Mouse (Mus musculus) kidney, postnatal 4 days (tissue): ENCODE data around the gene Cd244a.

ENCODE experiments used
- DNase-seq, 2 experiments: peaks; one replicate each; pipeline ENCODE4 v3.0.0; 2021; ENCODE audit warnings: mixed read lengths in 2 of 2

Gene Cd244a

DNA sequence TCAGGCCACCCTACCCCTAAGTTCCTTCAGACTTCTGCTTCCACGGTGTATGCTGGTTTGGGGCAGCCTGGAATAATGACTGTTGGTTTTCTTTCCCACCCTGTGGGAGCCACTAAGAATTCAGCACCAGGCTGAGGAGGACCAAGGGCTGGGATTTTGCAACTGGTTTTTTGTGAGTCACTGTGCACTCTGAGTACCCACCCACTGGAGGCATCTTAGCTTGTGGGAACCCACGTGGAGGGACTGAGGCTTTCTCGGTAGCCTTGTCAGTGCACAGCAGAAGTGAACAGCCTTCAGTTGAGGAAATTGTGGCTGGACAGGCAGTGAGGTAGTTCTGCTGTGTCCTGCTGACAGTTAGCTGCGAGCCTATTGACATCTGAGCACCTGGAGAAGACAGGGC lies at the start of gene Cd244a:
Gene Cd244a (plus strand): TSS at position 296 of the 400 bp plus-strand sequence.
- no peak for DNase-seq

DNA sequence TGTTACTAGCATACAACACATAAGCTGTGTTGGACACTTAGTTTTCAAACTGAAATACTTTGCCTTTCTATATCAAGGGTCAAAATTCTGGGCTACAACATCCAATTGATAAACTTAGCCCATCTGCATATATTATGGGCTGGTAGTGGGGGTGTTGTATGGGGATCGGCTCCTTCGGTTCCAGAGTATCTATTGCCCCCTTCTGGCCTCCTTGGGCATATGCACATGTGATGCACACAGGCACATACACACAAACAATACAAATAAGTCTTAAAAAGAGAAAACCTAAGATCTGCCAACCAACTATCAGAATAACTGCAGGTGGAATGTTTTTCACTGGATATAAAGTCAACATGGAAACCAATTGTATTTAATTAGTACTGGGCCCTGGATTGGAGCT lies 45.8 kb upstream of the Cd244a start:
- DNase-seq = no peak

DNA sequence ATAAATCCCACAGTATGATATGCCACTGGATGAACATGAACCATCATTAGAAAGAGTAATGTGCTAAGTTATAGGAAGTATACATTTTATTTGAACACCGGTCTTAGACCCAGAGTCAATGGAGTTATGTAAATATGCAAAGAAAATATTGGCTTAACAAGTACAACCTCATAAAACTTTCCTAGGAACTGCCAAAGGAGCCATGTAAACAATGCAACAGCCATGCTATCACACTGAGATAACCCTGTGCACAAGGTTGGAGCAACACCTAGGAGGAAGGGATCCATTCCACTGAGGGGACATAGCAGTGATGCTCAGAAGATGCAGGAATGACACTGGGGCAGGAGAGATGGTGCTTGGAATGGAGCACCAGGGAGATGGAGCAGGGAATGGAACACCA lies 45.2 kb upstream of the Cd244a start:
- DNase-seq = no peak

DNA sequence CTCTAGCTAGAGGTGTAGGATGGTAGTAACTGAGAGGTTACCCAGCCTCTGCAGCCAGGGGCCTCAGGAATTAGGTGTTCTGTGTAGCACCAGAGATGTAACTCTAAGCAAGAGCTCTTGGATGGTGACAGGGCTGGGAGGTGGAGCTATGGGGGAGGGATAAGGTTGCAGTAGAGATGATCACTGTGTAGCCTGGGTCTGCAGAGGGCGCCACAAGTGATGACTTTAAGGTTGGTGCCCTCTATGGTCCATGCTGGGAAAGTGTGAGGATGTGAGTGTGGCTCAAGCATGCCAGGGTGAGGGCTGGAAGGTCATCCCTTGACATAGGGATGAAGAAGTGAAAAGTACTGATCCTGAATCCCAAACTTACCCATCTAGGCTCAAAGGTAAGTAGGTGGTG lies 44.0 kb upstream of the Cd244a start:
- no peak for DNase-seq

DNA sequence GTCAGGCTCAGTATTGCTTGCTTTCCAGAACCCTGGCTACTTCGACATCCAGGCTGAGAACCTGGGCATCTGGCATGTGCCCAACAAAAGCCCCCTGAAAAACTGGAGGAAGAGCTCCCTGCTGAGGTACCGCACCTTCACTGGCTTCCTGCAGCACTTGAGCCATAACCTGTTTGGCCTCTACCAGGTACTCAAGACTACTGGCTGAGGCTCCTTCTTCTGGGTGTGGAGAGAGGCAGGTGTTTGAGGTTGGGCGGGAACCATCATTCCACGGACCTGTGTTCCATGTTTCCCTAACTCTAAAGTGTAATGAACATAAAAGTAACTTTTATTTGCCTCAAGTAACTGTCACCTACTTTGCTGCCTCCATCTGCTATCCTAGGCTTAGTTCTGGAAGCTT lies 43.4 kb upstream of the Cd244a start:
- DNase-seq = no peak

DNA sequence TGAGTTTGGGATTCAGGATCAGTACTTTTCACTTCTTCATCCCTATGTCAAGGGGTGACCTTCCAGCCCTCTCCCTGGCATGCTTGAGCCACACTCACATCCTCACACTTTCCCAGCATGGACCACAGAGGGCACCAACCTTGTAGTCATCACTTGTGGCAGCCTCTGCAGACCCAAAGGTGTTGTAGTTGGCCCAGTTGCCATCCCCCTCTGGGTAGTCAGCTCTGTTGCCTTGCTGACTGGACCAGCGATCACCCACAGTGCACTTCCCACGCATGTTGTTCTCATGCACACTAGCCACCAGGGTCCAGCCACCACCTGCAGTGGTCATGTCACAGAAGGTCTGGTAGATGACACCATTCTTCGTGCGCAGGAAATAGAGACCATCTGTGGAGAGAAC lies 27.6 kb upstream of the Cd244a start:
- DNase-seq = no peak

DNA sequence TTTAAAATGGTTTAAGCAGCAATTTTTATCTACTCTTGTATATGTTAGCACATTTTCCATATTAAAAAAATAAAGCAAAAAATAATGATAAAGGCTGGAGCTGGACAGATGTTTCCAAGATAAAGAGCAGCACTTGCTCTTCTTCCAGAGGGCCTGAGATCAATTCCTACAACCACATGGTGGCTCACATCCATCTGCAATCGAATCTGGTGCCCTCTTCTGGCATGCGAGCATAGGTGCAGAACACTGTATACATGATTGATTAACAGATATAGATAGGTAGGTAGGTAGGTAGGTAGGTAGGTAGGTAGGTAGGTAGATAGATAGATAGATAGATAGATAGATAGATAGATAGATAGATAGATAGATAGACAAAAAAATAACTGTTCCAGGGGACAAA lies 26.2 kb upstream of the Cd244a start:
- DNase-seq = no peak

DNA sequence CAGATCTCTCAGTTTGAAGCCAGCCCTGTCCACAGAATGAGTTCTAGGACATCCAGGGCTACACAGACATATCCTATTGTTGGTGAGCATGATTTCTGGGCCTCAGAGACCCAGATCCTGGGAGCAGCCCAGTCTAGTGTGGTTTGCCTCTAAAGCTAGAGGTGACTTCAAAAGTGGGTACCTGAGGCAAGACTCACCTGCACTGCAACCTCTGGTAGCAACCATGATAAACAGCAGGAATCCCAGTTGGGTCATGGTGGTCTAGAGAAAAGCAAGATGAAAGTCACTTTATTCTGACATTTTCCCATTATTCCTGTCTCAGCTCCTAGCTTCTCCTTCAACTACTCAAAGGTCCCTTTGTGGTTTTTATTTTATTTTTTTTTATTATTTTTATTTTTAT lies 24.4 kb upstream of the Cd244a start:
- DNase-seq = no peak

DNA sequence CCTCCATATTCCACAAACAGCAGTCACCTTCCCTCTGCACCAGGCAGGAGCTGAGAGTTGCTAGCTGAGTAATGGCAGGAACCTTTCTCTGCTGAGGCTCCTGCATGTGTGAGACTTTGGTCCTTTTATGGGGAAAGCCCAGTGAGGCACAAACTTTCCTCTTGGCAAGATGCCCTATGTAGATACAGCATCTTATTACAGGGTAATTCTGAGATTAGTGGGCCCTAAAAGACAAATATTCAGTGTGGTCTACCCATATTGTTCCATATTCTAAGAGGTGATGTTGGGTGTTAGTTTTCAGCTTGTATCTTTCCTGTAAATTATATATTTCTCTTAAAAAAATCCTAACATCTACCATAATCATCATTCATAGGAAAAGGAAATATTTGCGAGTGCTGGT lies 23.8 kb upstream of the Cd244a start, which contains the start of gene Itln1:
Gene Itln1 (minus strand): TSS at position 101 of the 400 bp plus-strand sequence.
- no peak for DNase-seq

DNA sequence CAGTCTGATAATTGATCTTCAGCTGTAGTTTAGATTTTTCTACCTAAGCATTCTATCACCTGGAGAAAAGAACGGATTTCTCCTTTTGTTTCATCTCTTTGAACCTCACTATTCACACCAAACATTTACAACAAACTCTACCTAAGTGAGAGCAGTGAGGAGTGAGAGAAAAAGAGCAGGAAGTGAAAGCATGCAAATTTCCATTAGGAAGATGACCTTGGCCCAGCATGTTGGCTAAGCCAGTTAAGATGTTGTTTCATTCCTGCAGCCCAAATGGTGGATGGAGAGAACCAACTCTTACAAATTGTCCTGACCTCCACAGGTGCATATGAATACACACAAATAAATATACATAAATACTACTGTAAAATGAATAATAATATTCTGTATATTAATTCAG lies 18.3 kb upstream of the Cd244a start:
- DNase-seq = no peak

DNA sequence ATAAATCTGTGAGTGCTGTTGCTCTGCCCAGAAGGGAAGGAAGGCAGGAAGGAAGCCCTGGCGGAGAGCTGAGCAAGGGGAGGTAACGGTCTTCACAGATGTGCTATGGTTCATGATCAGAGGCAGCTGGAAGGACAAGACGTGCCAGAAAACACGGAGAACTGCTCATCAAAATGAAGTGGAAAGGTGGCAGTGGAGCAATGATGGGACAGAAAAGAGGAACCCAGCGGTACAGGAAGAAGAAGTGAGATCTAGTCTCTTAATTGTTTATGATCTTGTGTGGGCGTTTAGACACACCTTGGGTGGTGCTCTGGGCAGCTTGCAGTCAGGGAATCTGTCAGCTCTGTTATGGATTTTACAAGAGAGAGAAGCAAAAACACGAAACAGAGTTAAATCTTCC lies 7.7 kb upstream of the Cd244a start:
- no peak for DNase-seq

DNA sequence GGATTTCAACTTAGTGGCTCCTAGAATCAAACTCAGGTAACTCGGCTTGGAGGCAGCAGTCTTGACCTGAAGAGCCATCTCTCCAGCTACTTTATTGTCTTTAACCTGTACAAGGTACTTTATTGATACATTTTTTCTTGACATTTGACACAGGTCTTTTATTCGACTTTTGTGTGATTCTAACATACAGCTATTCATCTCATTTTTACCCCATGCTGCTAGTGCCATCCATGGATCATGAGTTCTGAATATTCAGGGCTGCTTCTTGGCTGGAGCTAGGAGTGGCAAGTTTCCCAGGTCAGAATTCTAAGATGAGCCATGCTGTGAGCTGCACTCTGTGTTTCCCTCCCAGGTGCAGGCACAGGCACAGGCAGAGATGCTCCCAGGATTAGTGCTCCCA lies 6.8 kb upstream of the Cd244a start:
- DNase-seq = no peak

DNA sequence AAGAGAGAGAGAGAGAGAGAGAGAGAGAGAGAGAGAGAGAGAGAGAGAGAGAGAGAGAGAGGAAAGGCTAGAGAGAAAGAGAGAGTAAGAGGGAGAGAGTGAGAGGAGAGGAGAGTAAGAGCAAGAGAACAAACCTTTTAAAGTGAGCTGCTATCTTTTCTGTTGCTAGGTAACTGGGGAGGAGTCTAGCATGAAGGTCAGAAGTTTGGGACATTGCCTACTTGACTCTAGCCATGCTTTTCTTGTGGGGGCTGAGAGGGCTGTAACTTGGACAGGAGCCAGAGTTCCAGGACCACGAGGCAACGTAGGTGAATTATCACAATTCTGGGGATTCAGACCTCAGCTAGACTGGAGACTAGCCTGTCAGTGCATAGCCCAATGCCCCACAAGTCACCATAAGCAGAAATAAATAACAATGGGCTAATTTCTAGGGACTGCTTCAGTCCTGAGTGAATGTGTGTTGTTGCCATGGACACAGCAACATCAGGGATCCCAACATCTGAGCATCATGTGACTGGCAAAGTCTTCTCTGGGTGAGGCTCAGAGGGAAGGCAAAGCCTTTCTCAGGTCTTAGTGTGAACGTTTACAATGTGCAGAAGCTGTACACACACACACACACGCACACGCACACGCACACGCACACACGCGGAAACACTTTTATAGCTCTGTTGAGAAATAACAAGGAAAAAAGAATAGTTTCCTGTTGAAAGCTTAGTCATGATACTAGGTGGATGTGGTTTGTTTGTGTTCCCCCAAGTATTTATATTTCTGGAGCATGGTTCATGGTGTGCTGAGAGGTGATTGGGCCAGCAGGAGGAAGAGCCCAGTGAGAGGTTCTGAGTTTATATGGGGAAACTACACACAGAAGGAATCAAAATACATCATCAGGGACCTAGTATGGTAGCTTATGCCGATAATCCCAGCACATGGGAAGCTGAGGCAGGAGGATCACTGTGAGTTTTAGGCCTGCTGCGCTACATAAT lies 5.3 kb upstream of the Cd244a start:
- no peak for DNase-seq

DNA sequence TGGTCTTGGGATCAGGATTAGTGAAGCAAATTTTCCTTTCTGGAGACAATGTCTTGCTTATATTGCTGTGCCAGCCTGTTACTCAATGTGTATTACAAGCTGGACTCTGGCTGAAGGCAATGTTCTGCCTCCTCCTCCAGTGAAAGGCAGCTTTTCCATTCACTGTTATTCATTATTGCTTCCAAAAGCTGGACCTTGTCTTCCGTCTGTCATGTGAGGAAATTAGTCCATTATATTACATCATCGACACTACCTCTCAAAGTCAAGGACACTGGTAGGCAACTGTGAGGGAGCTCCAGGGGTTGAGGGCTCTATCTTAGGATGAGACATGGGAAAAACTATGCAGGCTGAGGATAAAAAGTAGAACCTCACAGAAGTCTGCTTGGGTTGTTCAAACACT lies 2.6 kb upstream of the Cd244a start:
- DNase-seq = no peak

DNA sequence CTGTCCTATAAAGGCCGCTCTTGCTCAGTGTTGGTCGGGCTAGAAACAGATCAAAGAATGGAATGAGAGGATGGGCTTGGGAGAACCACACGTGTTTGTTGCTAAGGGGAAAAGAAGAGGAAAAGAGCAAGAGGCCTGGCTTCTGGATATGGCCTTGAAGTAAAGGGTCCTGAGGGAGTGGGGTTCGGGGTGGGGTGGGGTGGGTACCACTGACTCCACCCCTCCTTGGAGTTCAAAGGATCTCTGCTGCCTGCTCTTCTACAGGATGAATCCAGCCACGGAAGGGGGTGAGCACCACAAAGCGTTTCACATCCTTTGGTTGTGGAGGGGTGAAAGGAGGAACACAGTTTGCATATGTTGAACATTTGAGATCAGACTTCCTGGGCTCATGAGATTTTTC lies 586 bp upstream of the Cd244a start:
- no peak for DNase-seq

DNA sequence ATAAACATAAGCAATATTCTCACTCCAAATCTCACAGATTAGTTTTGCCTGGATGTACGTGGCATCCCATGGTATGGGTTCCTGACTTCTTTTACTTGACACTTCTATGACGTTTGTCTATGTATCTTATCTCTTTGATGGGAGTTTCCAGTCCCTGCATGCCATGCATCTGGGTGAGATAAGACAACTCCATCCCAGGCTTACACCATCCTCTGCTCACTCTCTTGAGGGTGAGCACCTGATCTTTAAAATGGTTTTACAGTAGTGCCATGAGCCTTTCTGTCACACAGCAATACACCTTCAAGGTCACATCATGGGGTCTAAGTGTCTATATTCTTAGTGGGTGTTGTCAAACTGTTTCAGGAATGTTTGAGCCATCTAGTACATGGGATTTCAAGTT lies 1.3 kb downstream of the Cd244a start:
- DNase-seq = no peak

DNA sequence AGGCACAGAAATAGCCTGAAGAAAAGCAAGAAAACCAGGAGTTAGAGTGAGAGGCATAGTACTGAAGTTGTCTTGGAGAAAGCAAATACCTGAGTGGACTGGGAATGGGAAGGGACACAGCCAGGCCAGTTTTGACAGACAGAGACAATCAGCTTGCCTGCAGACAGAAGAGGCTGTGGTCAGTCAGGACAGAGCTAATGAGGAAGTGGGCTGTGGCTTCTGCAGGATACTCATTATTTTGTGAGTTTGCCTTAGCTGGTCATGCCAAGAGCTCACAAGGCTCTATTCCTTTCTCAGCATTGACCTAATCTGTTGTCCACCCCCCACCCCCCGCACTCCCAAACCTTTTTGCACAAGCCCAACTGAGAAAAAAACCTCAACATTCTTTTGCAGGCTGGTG lies 2.2 kb downstream of the Cd244a start:
- DNase-seq = no peak

DNA sequence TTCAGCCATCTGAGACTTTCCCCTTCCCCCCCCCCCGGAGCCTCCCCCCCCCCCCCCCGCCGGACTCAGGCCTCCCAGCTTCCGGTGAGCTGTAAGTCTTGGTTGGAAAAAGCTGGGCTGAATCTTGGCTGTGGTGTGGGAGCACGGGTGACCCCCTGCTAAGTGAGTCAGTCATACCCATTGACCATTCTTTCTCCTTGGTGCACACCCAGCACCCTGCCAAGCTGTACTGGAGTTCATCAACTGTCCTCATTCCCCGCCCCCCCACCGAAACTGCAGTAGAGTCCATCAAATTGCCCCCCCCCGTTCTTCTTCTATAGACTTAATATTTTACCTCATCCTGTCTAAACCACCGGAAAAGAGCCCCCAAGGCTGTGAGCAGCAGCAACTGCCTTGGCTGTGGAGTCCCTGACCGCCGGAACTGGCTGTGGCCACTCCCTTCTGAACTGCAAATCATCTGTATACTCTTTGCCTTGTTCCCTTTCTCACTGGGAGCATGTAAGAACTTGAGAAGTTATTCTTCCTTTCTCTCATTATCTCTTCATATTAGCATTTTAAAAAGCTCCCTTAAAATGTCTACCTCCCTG lies 2.7 kb downstream of the Cd244a start:
- no peak for DNase-seq

DNA sequence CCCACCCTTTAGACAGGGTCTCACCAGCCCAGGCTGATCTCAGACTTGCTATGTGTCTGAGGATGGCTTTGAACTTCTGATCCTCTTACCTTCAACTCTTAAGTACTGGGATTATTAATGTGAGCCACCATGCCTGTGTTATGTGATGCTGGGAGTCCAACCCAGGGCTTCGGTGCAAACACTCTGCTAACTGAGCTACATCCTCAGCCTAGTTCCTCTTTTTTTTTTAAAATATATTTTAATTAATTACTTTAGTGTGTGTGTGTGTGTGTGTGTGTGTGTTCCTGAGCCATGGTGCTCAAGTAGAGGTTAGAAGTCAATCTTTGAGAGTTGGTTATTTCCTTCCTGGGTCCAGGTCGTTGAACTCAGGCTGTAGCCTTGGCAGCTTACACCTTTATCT lies 4.0 kb downstream of the Cd244a start:
- DNase-seq = no peak

DNA sequence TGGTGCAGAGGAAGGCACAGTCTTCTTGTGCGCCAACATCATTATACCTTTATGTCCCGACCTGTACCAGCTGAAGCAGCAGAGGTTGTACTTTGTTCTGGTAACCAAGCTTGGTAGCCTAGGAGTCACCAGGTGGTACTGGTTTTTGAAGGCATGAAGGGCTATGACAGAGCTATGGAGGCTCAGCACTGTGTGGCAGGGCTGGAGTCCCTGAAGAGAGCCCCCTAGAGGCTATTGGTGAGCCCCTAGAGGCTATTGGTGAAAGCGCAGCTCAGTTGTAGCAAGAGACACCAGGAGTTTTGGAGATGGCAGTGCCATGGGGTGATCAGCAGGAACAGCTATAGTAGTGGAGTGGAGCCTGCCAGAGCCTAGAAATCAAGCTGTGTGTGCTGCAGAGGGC lies 5.3 kb downstream of the Cd244a start:
- DNase-seq = peak; percentile 12 to 34

DNA sequence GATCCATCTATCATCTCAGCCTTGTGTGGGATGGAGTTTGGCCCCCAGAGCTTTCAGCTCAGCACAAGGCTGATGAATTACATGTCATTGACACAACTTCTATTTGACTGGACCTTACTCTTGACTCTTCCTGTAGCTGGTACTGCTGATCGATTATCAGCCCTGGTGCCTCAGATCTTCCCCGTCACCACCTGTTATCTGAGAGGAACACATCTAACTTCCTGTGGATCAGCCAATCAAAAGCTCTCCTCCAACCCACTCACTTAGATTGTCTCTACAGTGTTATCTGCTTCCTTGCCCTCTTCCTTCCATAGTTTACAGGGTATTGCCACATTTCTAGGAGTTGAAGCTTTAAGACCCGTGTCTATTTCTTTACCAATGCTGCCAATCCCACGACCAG lies 6.9 kb downstream of the Cd244a start:
- DNase-seq = no peak

DNA sequence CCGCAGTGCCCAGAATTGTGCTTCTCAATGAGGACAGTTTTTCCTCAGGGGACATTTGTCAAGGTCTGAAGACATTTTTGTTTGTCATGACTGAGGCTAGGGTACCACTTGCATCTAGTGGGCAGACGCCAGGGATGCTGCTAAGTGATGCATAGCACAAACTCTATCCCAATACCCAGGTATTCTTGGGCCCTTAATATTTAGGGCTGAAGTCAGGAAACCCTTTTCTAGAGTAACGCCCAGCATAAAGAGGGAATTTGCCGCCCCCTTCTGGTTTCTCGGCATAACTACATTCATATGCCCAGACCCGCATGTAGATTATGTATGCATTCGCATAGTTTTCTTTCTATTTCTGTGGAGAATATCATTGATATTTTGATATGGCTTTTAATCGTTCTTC lies 7.8 kb downstream of the Cd244a start:
- DNase-seq = peak; percentile 66 to 69

DNA sequence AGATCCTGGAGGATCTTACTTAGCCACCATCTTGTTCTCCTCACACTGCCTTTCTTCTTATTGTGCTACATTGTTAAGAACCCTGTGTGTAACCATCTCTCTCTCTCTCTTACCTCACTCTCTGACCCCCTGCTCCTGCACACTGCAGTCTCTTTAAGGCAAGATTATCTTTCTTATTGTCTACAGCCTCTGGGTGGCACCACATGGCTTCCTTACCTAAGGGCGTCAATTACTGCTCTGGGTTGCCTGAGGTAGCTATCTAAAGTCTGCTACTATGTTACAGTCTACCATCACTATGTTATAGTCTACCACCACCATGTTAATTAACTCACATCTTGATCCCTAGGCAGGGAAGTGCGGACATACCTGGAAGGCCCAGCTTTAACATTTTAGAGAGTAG lies 9.4 kb downstream of the Cd244a start:
- DNase-seq = no peak

DNA sequence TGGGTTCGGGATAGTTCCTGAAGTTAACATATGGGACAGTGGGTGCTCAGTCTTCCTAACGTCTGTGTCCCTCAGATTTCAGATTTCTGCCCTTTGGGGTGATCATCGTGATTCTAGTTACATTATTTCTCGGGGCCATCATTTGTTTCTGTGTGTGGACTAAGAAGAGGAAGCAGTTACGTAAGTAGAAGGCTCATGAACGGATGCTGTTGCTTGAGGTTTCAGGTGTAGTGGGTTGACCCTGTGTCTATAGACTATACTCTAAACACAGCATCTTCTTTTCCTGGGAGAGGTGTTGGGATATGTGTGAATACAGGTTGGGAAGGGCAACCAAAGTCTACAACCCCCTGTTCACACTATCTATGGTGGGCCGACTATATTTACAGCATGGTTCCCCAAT lies 18.2 kb downstream of the Cd244a start:
- DNase-seq = no peak

DNA sequence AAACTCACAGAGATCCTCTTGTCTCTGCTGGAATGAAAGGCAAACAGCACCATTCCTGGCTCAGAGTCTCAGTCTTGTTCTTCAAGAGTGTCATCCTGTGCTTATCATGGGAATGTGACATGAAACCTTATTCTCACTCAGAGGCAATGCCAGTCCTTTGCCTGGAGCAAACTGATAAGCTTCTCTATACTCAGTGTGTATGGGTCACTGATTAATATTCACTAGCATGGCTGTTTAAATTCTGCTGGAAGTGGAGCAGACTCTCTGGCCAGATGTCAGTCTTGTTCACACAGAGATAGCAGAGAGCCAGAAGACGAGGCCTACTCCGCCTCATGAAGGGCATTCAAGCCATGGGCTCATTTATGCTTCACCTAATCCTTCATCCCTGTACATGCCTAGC lies 25.6 kb downstream of the Cd244a start:
- no peak for DNase-seq
